Mouse (Mus musculus): ENCODE results near the gene Kdm3a. TPM values are rescaled to one million over a fixed set of nuclear protein-coding genes. Genes with fewer than 3 reads are reported as not detected.

Kdm3a gene
- 6.6 and 8.8 TPM in 2 replicates for polyA plus RNA-seq (2015; fragmentation: Nextera tagmentation; extraction: Ambion mirVana)

DNA sequence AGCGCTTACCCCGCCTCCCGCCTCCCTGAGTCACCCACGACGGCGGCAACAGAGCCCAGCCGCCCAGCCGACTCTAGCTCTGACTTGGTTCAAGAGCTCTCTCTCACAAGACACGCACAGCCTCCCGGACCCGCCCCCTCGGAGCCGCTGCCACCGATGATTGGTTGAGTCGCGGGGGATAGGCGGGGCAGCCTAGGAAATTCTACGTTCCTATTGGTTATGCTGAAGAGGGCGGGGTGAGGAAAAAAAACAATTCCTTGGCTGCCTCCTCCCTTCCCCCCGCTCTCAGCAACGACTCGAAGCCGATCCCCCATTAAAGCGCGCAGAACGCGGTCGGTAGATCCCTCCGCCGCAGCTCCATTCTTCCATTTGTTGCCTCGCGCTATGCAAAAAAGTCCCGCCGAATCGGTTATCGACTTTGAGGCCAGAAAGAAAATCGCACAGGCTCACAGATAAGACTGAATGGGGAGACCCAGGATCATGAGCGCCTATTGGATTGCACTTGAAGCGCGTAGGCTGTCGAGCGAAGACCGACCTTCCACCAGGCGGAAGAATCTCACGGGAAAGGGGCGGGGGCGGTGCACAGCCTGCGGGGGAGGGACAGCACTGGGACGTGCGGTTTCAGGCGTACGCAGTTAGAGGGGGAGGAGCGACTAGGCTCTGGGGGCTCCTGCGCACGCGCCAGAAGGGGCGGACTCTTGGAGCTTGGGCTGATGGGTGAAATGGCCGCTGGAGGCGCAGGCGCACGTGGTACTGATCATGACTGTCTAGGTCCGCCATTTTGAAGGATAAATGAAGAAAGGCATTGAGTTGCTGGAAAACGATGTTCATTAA is at the start of gene Kdm3a:
Gene Kdm3a (minus strand): TSS at position 162 of the 834 bp plus-strand sequence.
- Histone ChIP-seq H3K4me3 (ENCODE audit: low read depth, low read length) (peak within 1 kb of the TSS; percentile 90), H3K9ac (replicated peaks) (peak within 1 kb of the TSS; percentile 95), H3K4me1 (ENCODE audit: insufficient read depth) (peaks cover 15% of the 10 kb centered on the region), H3K27me3 (ENCODE audit: insufficient read depth, low read length) (0 out of 2 replicates have a peak, but pooled peaks cover 3% of the 10 kb centered on the region), H3K9me3 (ENCODE audit: low read length) (no peaks in the 10 kb centered on the region), H3K36me3 (replicated peaks; ENCODE audit: insufficient read depth, low read length) (peaks cover 9% of the 10 kb centered on the region; the same call in 1 of the 2 replicates), H3K4me2 (ENCODE audit: low read depth, low read length) (peak within 1 kb of the TSS; percentile 89), H3K27ac (ENCODE audit: low read depth) (peak within 1 kb of the TSS; percentile 99)
- under 1% methylated on average over 63 of the region's 63 CpGs for WGBS (ENCODE audit: insufficient replicate concordance)
- peak; percentile 92 for ATAC-seq
- DNase-seq, result peak; percentile 99
- TF ChIP-seq EP300 (IDR thresholded peaks at IDR 0.05; ENCODE audit: low read depth), result peak; percentile 87
- TF ChIP-seq CTCF (IDR thresholded peaks at IDR 0.05; ENCODE audit: low read depth), result peak; percentile 78

DNA sequence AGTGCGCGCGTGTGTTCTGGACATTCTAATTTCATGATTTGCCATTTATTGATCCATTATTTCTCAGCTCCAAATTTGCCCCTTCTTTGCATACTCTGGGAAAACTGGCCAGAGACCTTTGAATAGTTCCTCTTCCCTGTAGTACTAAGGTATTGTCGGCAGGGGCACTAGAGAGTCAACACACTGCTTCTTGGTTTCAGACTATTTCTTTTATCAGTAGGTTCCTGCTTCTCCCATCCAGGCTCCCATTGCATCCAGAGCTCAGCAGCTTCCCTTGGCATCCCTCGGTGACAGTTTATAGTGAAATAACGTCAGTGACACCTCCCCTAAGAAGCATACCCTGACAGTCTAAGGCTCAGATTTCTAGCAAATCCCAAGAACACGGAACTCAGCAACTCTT is 46.1 kb upstream of the Kdm3a start:
- Histone ChIP-seq H3K9me3 (ENCODE audit: low read length) (no peaks in the 10 kb centered on the region), H3K4me2 (ENCODE audit: low read depth, low read length) (no peak overlapping the region), H3K27ac (ENCODE audit: low read depth) (no peak overlapping the region), H3K27me3 (ENCODE audit: insufficient read depth, low read length) (no peaks in the 10 kb centered on the region), H3K36me3 (replicated peaks; ENCODE audit: insufficient read depth, low read length) (no peaks in the 10 kb centered on the region), H3K4me1 (ENCODE audit: insufficient read depth) (no peaks in the 10 kb centered on the region), H3K9ac (replicated peaks) (no peak overlapping the region), H3K4me3 (ENCODE audit: low read depth, low read length) (no peak overlapping the region)
- no peak for ATAC-seq
- 60% methylated on average over 7 of the region's 7 CpGs for WGBS (ENCODE audit: insufficient replicate concordance)
- TF ChIP-seq CTCF (IDR thresholded peaks at IDR 0.05; ENCODE audit: low read depth) (peak; percentile 68), EP300 (IDR thresholded peaks at IDR 0.05; ENCODE audit: low read depth) (no peak)
- no peak for DNase-seq

DNA sequence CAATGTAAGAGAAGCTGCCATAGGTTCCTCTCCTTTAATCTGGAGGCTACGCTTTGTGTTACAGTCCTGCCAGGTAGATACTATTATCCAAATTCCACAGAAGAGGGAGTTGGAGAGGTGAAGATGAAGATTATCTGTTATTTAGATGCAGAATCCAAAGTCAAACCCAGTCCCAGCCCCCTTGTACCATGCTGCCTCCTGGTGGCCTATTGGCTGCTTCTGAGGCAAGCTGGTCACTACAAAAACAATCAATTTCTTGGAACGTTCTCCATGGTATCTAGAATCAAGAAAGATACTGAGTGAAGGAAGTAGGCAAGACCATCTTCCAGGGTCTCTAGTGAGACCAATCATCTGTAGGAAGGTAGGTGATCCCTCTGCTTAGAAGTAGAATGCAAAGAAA is 40.4 kb upstream of the Kdm3a start:
- WGBS (ENCODE audit: insufficient replicate concordance), result 46% methylated on average over 2 of the region's 2 CpGs
- H3K36me3 ChIP-seq (replicated peaks; ENCODE audit: insufficient read depth, low read length), result no peaks in the 10 kb centered on the region
- H3K27ac ChIP-seq (ENCODE audit: low read depth), result no peak overlapping the region
- no peak overlapping the region for H3K9ac ChIP-seq (replicated peaks)
- no peaks in the 10 kb centered on the region for H3K27me3 ChIP-seq (ENCODE audit: insufficient read depth, low read length)
- H3K4me3 ChIP-seq (ENCODE audit: low read depth, low read length), result no peak overlapping the region
- no peaks in the 10 kb centered on the region for H3K9me3 ChIP-seq (ENCODE audit: low read length)
- DNase-seq, result peak; percentile 43
- no peak for ATAC-seq
- TF ChIP-seq CTCF (IDR thresholded peaks at IDR 0.05; ENCODE audit: low read depth), result peak; percentile 66
- TF ChIP-seq EP300 (IDR thresholded peaks at IDR 0.05; ENCODE audit: low read depth), result no peak
- H3K4me2 ChIP-seq (ENCODE audit: low read depth, low read length), result no peak overlapping the region
- no peaks in the 10 kb centered on the region for H3K4me1 ChIP-seq (ENCODE audit: insufficient read depth)

DNA sequence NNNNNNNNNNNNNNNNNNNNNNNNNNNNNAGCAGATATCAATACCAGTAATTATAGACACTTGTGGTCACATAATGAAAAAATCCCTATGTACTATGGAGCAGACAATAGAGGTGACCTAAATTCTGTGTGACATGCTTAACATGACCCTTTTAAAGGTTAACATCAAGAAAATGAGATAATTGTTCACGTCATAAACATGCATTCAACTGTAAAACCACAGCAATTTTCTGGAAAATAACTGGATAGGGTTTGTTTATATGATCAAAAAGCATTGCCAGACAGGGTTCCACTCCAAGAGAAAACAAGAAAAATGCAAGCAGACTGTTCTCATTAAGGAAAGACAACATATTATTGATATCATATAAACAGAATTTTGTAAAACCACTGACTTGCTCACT is 31.7 kb upstream of the Kdm3a start:
- H3K9ac ChIP-seq (replicated peaks), result no peak overlapping the region
- H3K4me2 ChIP-seq (ENCODE audit: low read depth, low read length), result no peak overlapping the region
- H3K27me3 ChIP-seq (ENCODE audit: insufficient read depth, low read length), result no peaks in the 10 kb centered on the region
- H3K9me3 ChIP-seq (ENCODE audit: low read length), result no peaks in the 10 kb centered on the region
- H3K4me1 ChIP-seq (ENCODE audit: insufficient read depth), result no peaks in the 10 kb centered on the region
- no peak overlapping the region for H3K27ac ChIP-seq (ENCODE audit: low read depth)
- no peak for TF ChIP-seq CTCF (IDR thresholded peaks at IDR 0.05; ENCODE audit: low read depth)
- TF ChIP-seq EP300 (IDR thresholded peaks at IDR 0.05; ENCODE audit: low read depth), result no peak
- no peak for ATAC-seq
- no peaks in the 10 kb centered on the region for H3K36me3 ChIP-seq (replicated peaks; ENCODE audit: insufficient read depth, low read length)
- no peak for DNase-seq
- H3K4me3 ChIP-seq (ENCODE audit: low read depth, low read length), result no peak overlapping the region
- WGBS (ENCODE audit: insufficient replicate concordance), result 46% methylated on average over 1 of the region's 1 CpGs

DNA sequence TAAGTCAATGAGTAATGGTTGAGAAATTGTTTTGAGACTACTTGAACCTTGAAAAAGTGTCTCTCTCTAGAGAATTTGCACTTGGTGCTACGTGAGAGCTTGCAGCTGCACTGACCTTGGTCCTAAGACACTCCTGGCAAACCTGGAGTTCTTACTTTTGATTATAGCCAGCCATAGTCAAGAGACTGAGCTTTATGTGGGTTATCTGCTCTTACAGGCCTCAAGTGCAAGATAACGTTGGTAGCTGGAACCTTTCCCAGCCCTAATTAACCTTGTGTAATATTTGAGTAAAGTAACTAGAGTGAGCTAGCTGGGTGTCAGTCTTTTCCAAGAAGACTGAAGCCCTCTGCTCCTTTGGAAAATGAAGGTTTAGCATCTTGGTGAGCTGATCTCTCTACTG is 25.5 kb upstream of the Kdm3a start:
- Histone ChIP-seq H3K4me1 (ENCODE audit: insufficient read depth) (no peaks in the 10 kb centered on the region), H3K4me3 (ENCODE audit: low read depth, low read length) (no peak overlapping the region), H3K9ac (replicated peaks) (no peak overlapping the region), H3K9me3 (ENCODE audit: low read length) (no peaks in the 10 kb centered on the region), H3K27ac (ENCODE audit: low read depth) (no peak overlapping the region), H3K4me2 (ENCODE audit: low read depth, low read length) (no peak overlapping the region), H3K36me3 (replicated peaks; ENCODE audit: insufficient read depth, low read length) (no peaks in the 10 kb centered on the region), H3K27me3 (ENCODE audit: insufficient read depth, low read length) (no peaks in the 10 kb centered on the region)
- DNase-seq (no peak), ATAC-seq (no peak)
- peak; percentile 81 for TF ChIP-seq EP300 (IDR thresholded peaks at IDR 0.05; ENCODE audit: low read depth)
- no peak for TF ChIP-seq CTCF (IDR thresholded peaks at IDR 0.05; ENCODE audit: low read depth)
- 32% methylated on average over 2 of the region's 2 CpGs for WGBS (ENCODE audit: insufficient replicate concordance)

DNA sequence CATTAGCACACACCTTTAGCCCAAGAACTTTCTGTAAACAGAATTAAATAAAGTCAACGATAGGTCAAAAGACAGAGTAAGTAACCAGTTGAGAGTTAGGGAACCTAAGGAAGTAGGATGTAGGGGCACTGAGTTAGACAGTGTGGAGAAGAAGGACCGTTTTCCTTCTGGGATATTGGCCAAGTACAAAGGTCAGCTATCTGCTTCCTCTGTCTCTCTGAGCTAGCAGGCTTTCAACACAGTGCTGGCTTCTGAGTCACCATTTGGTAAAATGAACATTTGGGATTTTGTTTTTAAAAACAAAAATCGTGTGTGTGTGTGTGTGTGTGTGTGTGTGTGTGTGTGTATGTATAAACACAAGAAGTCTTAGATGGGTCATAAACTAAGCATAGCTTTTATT is 23.0 kb upstream of the Kdm3a start:
- Histone ChIP-seq H3K9ac (replicated peaks) (no peak overlapping the region), H3K27ac (ENCODE audit: low read depth) (no peak overlapping the region), H3K4me2 (ENCODE audit: low read depth, low read length) (no peak overlapping the region), H3K27me3 (ENCODE audit: insufficient read depth, low read length) (no peaks in the 10 kb centered on the region), H3K36me3 (replicated peaks; ENCODE audit: insufficient read depth, low read length) (no peaks in the 10 kb centered on the region), H3K4me1 (ENCODE audit: insufficient read depth) (no peaks in the 10 kb centered on the region), H3K9me3 (ENCODE audit: low read length) (no peaks in the 10 kb centered on the region), H3K4me3 (ENCODE audit: low read depth, low read length) (no peak overlapping the region)
- TF ChIP-seq EP300 (IDR thresholded peaks at IDR 0.05; ENCODE audit: low read depth) (no peak), CTCF (IDR thresholded peaks at IDR 0.05; ENCODE audit: low read depth) (no peak)
- WGBS (ENCODE audit: insufficient replicate concordance), result 57% methylated on average over 3 of the region's 3 CpGs
- ATAC-seq (0 out of 2 replicates have a peak, but pooled peaks have one; percentile 33), DNase-seq (no peak)

Measured in liver, postnatal 0 days (tissue).